Mouse (Mus musculus): ENCODE results near the gene Fasn. TPM values are rescaled to one million over a fixed set of nuclear protein-coding genes. Genes with fewer than 3 reads are reported as not detected.
"Not testable (repeated sequence)": the region's sequence is repeated elsewhere in the genome, so short reads cannot be mapped to it uniquely, and the experiment has no call there.

Fasn gene
- 55.2 and 74.9 TPM in 2 replicates for polyA plus RNA-seq (2016; fragmentation: Nextera tagmentation; extraction: Ambion mirVana)

GRCm38 (mm10) chr11:120823956-120824786, at the start of gene Fasn:
Gene Fasn, minus strand, starts transcription at chr11:120824547.
- under 1% methylated on average over 109 of the region's 109 CpGs for WGBS
- H3K27ac ChIP-seq = peak within 1 kb of the TSS; percentile 95
- H3K9me3 ChIP-seq = no peaks in the 10 kb centered on the region
- peaks cover 33% of the 10 kb centered on the region for H3K36me3 ChIP-seq
- peak within 1 kb of the TSS; percentile 84 for H3K4me3 ChIP-seq
- DNase-seq (ENCODE audit: low spot score) = peak; percentile 99
- peaks cover 64% of the 10 kb centered on the region for H3K4me1 ChIP-seq
- no peaks in the 10 kb centered on the region for H3K27me3 ChIP-seq (ENCODE audit: insufficient read depth, poor library complexity, severe bottlenecking)

DNA sequence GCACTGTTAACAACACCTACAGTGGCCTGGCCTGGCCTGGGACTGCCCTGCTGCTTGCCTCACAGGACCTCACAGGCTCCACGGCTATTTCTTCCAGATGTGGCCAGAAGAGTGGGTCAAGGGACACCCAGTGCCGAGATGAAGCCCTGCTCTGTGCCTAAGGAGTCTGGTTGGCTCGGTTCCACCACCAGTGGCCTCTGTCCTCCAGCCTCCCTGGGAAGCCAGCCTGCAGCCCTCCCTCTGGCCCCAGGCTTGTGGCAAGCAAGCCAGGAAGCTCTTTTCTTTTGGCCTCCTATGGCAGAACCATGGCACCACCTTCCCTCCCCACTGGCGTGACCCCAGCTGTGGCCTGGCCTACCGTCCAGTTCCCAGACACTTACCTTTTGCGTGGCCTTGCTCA, 48.9 kb upstream of the Fasn start:
- no peak for DNase-seq (ENCODE audit: low spot score)
- WGBS = 83% methylated on average over 6 of the region's 6 CpGs
- Histone ChIP-seq H3K36me3 (peaks cover 8% of the 10 kb centered on the region; the same call in 1 of the 2 replicates), H3K27ac (no peak overlapping the region), H3K27me3 (ENCODE audit: insufficient read depth, poor library complexity, severe bottlenecking) (no peaks in the 10 kb centered on the region), H3K9me3 (no peaks in the 10 kb centered on the region), H3K4me1 (0 out of 2 replicates have a peak, but pooled peaks cover 2% of the 10 kb centered on the region), H3K4me3 (no peak overlapping the region)

DNA sequence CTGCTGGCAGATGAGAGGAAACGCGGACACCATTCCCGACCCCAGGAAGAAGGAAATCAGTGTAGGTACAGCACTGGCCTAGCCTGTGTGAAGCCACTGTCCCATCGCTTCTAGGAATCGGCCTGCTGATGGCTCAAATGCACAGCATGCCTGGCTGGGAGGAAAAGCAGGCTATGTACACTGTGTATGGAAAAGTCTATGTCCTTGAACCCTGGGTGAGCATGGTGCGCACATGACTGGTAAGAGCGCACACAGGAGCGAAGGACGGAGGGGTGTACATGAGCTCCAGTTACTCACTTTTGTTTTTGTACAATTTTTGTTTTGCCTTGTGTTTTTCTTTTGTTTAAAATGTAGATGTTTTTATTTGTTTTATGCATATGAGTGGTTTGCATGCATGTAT, 47.2 kb upstream of the Fasn start:
- 90% methylated on average over 9 of the region's 9 CpGs for WGBS
- H3K4me3 ChIP-seq = no peak overlapping the region
- no peak overlapping the region for H3K27ac ChIP-seq
- DNase-seq (ENCODE audit: low spot score) = no peak
- H3K36me3 ChIP-seq = peaks cover 6% of the 10 kb centered on the region; the same call in 1 of the 2 replicates
- no peaks in the 10 kb centered on the region for H3K27me3 ChIP-seq (ENCODE audit: insufficient read depth, poor library complexity, severe bottlenecking)
- H3K4me1 ChIP-seq = 0 out of 2 replicates have a peak, but pooled peaks cover 2% of the 10 kb centered on the region
- no peaks in the 10 kb centered on the region for H3K9me3 ChIP-seq

DNA sequence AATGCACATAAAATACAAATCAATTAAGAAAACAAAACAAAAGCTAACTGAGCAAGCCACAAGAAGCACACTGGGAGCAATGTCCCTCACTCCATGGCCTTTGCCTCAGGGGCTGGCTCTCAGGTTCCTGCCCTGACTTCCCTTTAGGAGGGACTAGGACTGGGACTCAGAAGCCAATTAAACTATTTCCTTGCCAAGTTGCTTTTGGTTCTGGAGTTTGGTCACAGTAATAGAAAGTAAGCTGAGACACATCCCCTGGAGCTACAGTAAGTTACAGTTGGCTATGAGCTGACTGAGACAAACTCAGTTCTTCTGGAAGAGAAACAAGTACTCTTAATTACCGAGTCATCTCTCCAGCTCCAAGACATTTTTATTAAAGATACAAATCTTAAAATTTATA, 41.5 kb upstream of the Fasn start:
- DNase-seq (ENCODE audit: low spot score) = no peak
- no peaks in the 10 kb centered on the region for H3K4me1 ChIP-seq
- no peak overlapping the region for H3K27ac ChIP-seq
- no peak overlapping the region for H3K4me3 ChIP-seq
- H3K36me3 ChIP-seq = peaks cover 15% of the 10 kb centered on the region; the same call in 1 of the 2 replicates
- WGBS = 81% methylated on average over 1 of the region's 1 CpGs
- no peaks in the 10 kb centered on the region for H3K9me3 ChIP-seq
- H3K27me3 ChIP-seq (ENCODE audit: insufficient read depth, poor library complexity, severe bottlenecking) = no peaks in the 10 kb centered on the region

DNA sequence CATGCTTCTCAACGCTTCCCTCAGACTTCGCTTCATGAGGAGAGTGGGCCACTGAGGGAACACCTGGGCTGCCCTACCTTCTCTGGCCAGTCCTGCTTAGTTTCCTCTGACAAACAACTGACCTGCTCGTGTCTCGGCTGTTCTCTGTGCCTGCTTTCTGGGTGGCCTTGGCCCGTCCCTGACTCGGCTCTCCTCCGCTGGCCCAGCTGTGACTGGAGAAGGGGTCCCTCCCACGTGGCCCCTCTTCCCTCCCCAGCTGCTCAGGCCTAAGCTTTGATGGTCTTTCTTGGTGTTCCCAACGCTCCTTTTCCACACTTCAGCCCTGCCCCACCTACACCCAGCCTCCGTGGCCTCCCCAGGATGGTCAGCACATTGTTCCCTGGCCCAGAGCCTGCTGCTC, 38.5 kb upstream of the Fasn start:
- H3K4me3 ChIP-seq = no peak overlapping the region
- H3K36me3 ChIP-seq = peaks cover 33% of the 10 kb centered on the region
- H3K27me3 ChIP-seq (ENCODE audit: insufficient read depth, poor library complexity, severe bottlenecking) = no peaks in the 10 kb centered on the region
- no peaks in the 10 kb centered on the region for H3K9me3 ChIP-seq
- H3K4me1 ChIP-seq = no peaks in the 10 kb centered on the region
- WGBS = 81% methylated on average over 10 of the region's 10 CpGs
- no peak for DNase-seq (ENCODE audit: low spot score)
- no peak overlapping the region for H3K27ac ChIP-seq

GRCm38 (mm10) chr11:120855938-120856337, 31.6 kb upstream of the Fasn start:
- WGBS = 97% methylated on average over 3 of the region's 3 CpGs
- not testable (repeated sequence) for H3K4me3 ChIP-seq; DNase-seq (ENCODE audit: low spot score); H3K27me3 ChIP-seq (ENCODE audit: insufficient read depth, poor library complexity, severe bottlenecking); H3K9me3 ChIP-seq; H3K27ac ChIP-seq
- Histone ChIP-seq H3K4me1 (peaks cover 30% of the 10 kb centered on the region), H3K36me3 (peaks cover 50% of the 10 kb centered on the region)

DNA sequence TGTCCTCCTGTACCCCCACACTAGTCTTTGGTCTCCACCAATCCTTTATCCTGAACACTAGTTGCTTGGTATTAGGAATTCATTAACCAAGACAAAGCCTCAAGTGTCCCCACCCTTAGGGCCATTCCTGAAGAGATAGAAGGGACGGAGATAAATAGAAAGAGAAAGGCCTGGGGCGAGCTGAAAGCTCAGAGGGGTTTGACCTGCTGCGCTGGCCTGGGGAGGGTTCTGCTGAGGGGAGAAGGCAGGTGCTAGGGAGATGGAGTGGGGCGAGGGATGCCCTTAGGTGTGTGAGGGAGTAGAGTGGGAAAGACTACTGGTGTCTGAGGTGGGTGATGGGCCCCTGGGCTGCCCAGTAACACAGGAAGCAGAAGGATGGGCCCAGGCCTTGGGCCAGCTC, 29.4 kb upstream of the Fasn start:
- no peaks in the 10 kb centered on the region for H3K27me3 ChIP-seq (ENCODE audit: insufficient read depth, poor library complexity, severe bottlenecking)
- no peaks in the 10 kb centered on the region for H3K9me3 ChIP-seq
- H3K4me3 ChIP-seq = no peak overlapping the region
- no peak overlapping the region for H3K27ac ChIP-seq
- peaks cover 34% of the 10 kb centered on the region for H3K4me1 ChIP-seq
- peaks cover 36% of the 10 kb centered on the region for H3K36me3 ChIP-seq
- no peak for DNase-seq (ENCODE audit: low spot score)
- 76% methylated on average over 4 of the region's 4 CpGs for WGBS

DNA sequence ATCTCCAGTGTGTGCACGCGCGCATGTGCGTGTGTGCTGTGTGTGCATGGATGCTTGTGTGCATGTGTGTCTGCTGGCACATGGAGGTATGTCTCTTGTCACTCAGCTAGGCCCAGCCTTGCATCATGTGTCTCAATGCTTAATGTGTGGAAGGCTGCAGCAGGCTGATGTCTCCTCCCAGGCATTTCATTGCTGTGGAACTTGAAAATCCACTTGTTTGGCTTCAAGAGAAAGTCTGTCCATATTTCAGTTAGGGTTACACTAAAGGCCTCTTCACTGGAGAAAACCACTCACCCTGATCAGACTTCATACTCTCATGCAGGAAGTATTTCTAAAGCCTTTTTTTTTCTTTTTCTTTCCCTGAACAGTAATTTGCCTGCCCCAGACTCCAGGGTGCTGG, 28.8 kb upstream of the Fasn start:
- 97% methylated on average over 4 of the region's 4 CpGs for WGBS
- no peak for DNase-seq (ENCODE audit: low spot score)
- no peaks in the 10 kb centered on the region for H3K27me3 ChIP-seq (ENCODE audit: insufficient read depth, poor library complexity, severe bottlenecking)
- peaks cover 29% of the 10 kb centered on the region for H3K36me3 ChIP-seq
- H3K27ac ChIP-seq = no peak overlapping the region
- peaks cover 34% of the 10 kb centered on the region for H3K4me1 ChIP-seq
- H3K9me3 ChIP-seq = no peaks in the 10 kb centered on the region
- H3K4me3 ChIP-seq = no peak overlapping the region

DNA sequence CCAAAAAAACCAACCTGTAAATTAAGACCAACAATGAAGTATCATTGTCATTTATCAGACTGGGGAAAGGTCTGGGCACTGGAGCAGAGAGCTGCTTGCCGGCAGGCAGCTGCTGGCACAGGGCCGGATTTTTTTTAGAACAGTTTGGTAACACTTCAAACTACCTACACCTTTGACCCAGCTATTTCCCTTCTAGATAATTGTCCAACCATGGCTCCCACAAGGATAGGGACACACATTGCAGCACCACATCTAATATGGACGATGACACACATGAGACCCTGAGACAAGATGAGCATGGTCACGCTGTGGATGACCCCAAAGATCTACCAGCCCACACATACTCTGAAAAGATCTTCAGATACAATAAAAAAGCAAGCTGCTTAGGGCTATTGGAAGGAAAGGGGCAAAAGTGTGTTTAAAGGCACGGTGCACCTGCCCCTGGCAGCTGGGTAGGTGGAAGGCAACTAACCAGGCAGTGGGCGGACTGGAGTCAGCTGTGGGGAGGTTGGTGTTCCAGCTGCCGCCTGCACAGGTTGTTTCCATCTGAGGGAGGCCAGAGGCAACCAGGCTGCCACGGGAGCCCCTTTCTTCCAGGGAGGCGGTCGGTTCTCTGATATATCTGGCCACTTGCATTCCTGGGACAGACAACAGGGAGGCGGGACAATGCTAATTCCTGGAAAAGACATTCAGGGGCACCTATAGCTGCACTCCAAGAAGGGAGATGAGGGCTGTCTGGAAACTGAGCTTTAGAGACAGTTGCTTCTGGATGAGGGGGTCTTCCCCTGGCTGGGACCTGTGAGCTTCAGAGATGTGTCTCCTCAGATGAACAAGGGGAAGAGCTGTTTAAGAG, 28.0 kb upstream of the Fasn start:
- Histone ChIP-seq H3K36me3 (peaks cover 23% of the 10 kb centered on the region), H3K4me1 (peaks cover 34% of the 10 kb centered on the region), H3K9me3 (no peaks in the 10 kb centered on the region), H3K27me3 (ENCODE audit: insufficient read depth, poor library complexity, severe bottlenecking) (no peaks in the 10 kb centered on the region), H3K4me3 (no peak overlapping the region), H3K27ac (0 out of 2 replicates have a peak overlapping the region, but pooled peaks have one; percentile 56)
- DNase-seq (ENCODE audit: low spot score) = no peak
- WGBS = 48% methylated on average over 11 of the region's 11 CpGs

- peaks cover 18% of the 10 kb centered on the region for H3K36me3 ChIP-seq
- H3K9me3 ChIP-seq = no peaks in the 10 kb centered on the region
- DNase-seq (ENCODE audit: low spot score) = no peak
- H3K4me3 ChIP-seq = no peak overlapping the region
- no peaks in the 10 kb centered on the region for H3K27me3 ChIP-seq (ENCODE audit: insufficient read depth, poor library complexity, severe bottlenecking)
- 81% methylated on average over 2 of the region's 2 CpGs for WGBS
- H3K4me1 ChIP-seq = peaks cover 34% of the 10 kb centered on the region
- H3K27ac ChIP-seq = no peak overlapping the region
These were observed 27.2 kb upstream of the Fasn start for GRCm38 (mm10) chr11:120851582-120851981.

DNA sequence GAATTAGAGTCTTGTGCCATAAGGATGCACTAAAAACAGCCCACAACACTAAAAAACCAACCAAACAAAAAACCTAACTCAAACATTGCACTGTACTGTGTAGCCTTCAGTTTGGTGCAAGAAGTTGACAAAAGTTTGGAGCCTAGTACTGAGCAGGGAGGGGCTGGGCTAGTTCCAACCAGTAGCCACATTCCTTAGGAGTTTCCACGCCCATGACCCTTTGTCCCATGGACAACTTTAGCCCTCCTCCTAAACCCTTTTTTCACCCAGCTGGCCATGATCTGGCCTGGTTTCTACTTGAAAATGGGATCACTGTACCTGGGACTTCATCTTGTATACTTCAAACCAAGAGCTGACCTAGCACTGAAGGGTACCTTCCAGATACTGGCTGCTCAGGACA, 26.8 kb upstream of the Fasn start:
- H3K36me3 ChIP-seq = peaks cover 15% of the 10 kb centered on the region
- no peak for DNase-seq (ENCODE audit: low spot score)
- H3K27ac ChIP-seq = no peak overlapping the region
- H3K9me3 ChIP-seq = no peaks in the 10 kb centered on the region
- H3K27me3 ChIP-seq (ENCODE audit: insufficient read depth, poor library complexity, severe bottlenecking) = no peaks in the 10 kb centered on the region
- H3K4me3 ChIP-seq = no peak overlapping the region
- H3K4me1 ChIP-seq = peaks cover 34% of the 10 kb centered on the region
- 58% methylated on average over 1 of the region's 1 CpGs for WGBS

DNA sequence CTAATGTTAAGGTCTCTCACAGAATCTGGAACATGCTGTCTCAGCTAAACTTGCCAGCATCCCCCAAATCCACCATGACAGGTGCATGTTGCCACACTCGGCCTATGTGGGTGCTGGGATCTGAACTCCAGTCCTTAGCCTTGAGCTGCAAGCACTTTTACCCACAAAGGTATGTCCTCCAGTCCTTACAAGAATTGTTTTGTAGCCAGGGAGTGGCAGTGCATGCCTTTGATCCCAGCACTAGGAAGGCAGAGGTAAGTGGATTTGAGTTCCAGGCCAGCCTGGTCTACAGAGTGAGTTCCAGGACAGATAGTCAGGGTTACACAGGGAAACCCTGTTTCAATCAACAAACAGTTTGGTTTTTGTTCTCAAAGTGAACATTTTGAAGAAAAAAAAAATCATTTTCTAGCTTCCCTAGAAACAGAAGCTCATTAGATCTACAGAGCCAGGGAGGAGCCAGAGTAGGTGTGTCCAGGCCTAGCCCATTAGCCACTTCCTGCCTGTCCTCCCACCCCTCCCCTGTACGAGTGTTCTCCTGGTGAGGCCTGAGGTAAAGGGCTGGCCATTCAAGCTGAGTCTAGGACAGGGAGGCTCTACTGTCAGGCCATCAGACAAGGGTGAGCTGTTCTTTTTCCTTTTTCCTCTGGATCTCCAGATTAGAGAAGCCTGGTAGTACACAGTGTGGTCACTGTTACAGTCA, 26.1 kb upstream of the Fasn start:
- Histone ChIP-seq H3K4me3 (no peak overlapping the region), H3K27ac (no peak overlapping the region), H3K27me3 (ENCODE audit: insufficient read depth, poor library complexity, severe bottlenecking) (no peaks in the 10 kb centered on the region), H3K4me1 (peaks cover 34% of the 10 kb centered on the region), H3K9me3 (no peaks in the 10 kb centered on the region), H3K36me3 (peaks cover 13% of the 10 kb centered on the region)
- no peak for DNase-seq (ENCODE audit: low spot score)
- WGBS = 49% methylated on average over 2 of the region's 2 CpGs
